Mouse (Mus musculus): ENCODE results near the gene Tns1. TPM values are rescaled to one million over a fixed set of nuclear protein-coding genes. Genes with fewer than 3 reads are reported as not detected.

Gene Tns1
- polyA plus RNA-seq, 1 experiment from 2014 or later, result 15.5 TPM

DNA sequence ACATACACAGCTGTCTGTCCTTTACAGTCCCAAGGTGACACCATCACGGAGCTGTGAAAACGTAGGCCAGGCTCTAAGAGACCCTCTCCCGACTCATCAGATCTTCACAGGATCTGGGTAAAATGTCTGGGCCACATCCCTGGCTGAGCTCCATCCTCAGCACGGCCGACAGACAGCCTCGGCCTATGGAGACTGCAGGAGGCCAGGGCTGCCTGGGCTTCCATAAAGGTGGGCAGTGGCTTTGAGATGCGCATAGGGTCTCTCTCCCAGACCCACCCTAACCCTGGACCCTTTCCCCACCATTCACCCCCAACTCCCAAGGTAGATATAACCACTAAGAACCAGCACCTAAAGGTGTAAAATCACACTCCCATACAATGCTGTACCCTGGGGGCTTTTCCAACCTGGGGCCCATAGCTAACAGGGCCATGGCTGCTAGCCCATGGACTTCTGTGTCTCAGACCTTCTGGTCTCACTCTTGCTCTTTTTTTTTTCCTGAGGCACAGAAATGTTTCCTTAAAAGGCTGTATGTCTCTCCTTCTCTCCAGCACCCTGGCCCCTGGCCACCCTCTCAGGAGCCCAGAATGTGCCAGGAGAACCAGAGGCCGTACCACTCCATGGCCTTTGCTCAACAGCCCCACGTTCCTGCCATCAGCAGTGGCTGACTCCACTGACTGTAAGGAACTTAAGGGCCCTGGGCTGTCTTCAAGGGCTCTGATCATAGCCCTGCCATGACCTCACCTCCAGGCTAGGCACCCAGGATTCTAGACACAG is 106.7 kb downstream of the Tns1 start:
- Histone ChIP-seq H3K27ac (no peak overlapping the region), H3K9ac (no peak overlapping the region), H3K36me3 (replicated peaks; ENCODE audit: control insufficient read depth, insufficient read depth) (no peaks in the 10 kb centered on the region), H3K4me3 (replicated peaks; ENCODE audit: low read length) (no peak overlapping the region), H3K9me3 (ENCODE audit: control insufficient read depth, low read length) (no peaks in the 10 kb centered on the region), H3K4me2 (replicated peaks) (no peak overlapping the region), H3K4me1 (replicated peaks; ENCODE audit: control insufficient read depth, insufficient read depth, low read length) (no peaks in the 10 kb centered on the region), H3K27me3 (ENCODE audit: control insufficient read depth, insufficient read depth, low read length) (no peaks in the 10 kb centered on the region)
- DNase-seq (ENCODE audit: low spot score), result no peak
- 87% methylated on average over 9 of the region's 9 CpGs for WGBS
- no peak for ATAC-seq (ENCODE audit: low FRiP score)

DNA sequence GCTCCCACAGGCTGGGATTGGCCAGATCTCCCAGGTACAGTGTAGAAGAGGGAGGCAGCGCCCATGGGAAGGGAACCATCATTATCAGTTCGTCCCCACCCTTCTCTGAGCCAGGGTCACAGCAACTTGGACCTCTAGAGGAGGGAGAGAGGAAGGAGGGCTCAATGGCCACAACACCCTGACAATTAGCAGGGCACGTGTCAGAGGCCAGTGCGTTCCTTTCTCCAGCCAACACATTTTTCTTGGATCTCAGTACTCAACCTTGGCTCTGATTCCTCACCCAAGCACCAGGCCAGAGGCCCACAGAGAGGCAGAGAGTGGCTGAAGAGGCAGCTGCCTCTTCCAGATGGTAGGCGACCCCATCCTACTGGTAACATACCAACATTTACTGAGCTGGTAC is 107.6 kb downstream of the Tns1 start:
- ATAC-seq (ENCODE audit: low FRiP score), result no peak

GRCm38 (mm10) chr1:74015513-74016234 is 108.6 kb downstream of the Tns1 start:
- Histone ChIP-seq H3K27me3 (ENCODE audit: control insufficient read depth, insufficient read depth, low read length) (no peaks in the 10 kb centered on the region), H3K4me1 (replicated peaks; ENCODE audit: control insufficient read depth, insufficient read depth, low read length) (no peaks in the 10 kb centered on the region), H3K9me3 (ENCODE audit: control insufficient read depth, low read length) (0 out of 2 replicates have a peak, but pooled peaks cover 2% of the 10 kb centered on the region), H3K36me3 (replicated peaks; ENCODE audit: control insufficient read depth, insufficient read depth) (no peaks in the 10 kb centered on the region), H3K27ac (no peak overlapping the region), H3K9ac (no peak overlapping the region), H3K4me3 (replicated peaks; ENCODE audit: low read length) (no peak overlapping the region), H3K4me2 (replicated peaks) (no peak overlapping the region)
- ATAC-seq (ENCODE audit: low FRiP score) (no peak), DNase-seq (ENCODE audit: low spot score) (no peak)
- 79% methylated on average over 8 of the region's 8 CpGs for WGBS

More for the DNA sequence above, 107.6 kb downstream of the Tns1 start:
- Histone ChIP-seq H3K36me3 (replicated peaks; ENCODE audit: control insufficient read depth, insufficient read depth) (no peaks in the 10 kb centered on the region), H3K4me2 (replicated peaks) (no peak overlapping the region), H3K27me3 (ENCODE audit: control insufficient read depth, insufficient read depth, low read length) (no peaks in the 10 kb centered on the region), H3K9ac (no peak overlapping the region), H3K4me1 (replicated peaks; ENCODE audit: control insufficient read depth, insufficient read depth, low read length) (no peaks in the 10 kb centered on the region), H3K27ac (no peak overlapping the region), H3K4me3 (replicated peaks; ENCODE audit: low read length) (no peak overlapping the region), H3K9me3 (ENCODE audit: control insufficient read depth, low read length) (no peaks in the 10 kb centered on the region)
- DNase-seq (ENCODE audit: low spot score), result no peak
- 84% methylated on average over 5 of the region's 5 CpGs for whole genome bisulfite sequencing

- no peaks in the 10 kb centered on the region for H3K4me1 ChIP-seq (replicated peaks; ENCODE audit: control insufficient read depth, insufficient read depth, low read length)
- DNase-seq (ENCODE audit: low spot score), result no peak
- no peak overlapping the region for H3K9ac ChIP-seq
- WGBS, result 77% methylated on average over 8 of the region's 14 CpGs
- H3K4me2 ChIP-seq (replicated peaks), result no peak overlapping the region
- no peak overlapping the region for H3K4me3 ChIP-seq (replicated peaks; ENCODE audit: low read length)
- no peak overlapping the region for H3K27ac ChIP-seq
- ATAC-seq (ENCODE audit: low FRiP score), result no peak
- H3K36me3 ChIP-seq (replicated peaks; ENCODE audit: control insufficient read depth, insufficient read depth), result no peaks in the 10 kb centered on the region
- no peaks in the 10 kb centered on the region for H3K27me3 ChIP-seq (ENCODE audit: control insufficient read depth, insufficient read depth, low read length)
- H3K9me3 ChIP-seq (ENCODE audit: control insufficient read depth, low read length), result 0 out of 2 replicates have a peak, but pooled peaks cover 5% of the 10 kb centered on the region
Measured at GRCm38 (mm10) chr1:74014538-74015327, 109.5 kb downstream of the Tns1 start.

- DNase-seq (ENCODE audit: low spot score) (no peak), ATAC-seq (ENCODE audit: low FRiP score) (no peak)
- Histone ChIP-seq H3K4me2 (replicated peaks) (no peak overlapping the region), H3K36me3 (replicated peaks; ENCODE audit: control insufficient read depth, insufficient read depth) (no peaks in the 10 kb centered on the region), H3K27me3 (ENCODE audit: control insufficient read depth, insufficient read depth, low read length) (no peaks in the 10 kb centered on the region), H3K4me1 (replicated peaks; ENCODE audit: control insufficient read depth, insufficient read depth, low read length) (no peaks in the 10 kb centered on the region), H3K9ac (no peak overlapping the region), H3K27ac (no peak overlapping the region), H3K9me3 (ENCODE audit: control insufficient read depth, low read length) (0 out of 2 replicates have a peak, but pooled peaks cover 5% of the 10 kb centered on the region), H3K4me3 (replicated peaks; ENCODE audit: low read length) (no peak overlapping the region)
- WGBS, result 88% methylated on average over 14 of the region's 14 CpGs
Measured at GRCm38 (mm10) chr1:74013296-74014031, 110.8 kb downstream of the Tns1 start.

DNA sequence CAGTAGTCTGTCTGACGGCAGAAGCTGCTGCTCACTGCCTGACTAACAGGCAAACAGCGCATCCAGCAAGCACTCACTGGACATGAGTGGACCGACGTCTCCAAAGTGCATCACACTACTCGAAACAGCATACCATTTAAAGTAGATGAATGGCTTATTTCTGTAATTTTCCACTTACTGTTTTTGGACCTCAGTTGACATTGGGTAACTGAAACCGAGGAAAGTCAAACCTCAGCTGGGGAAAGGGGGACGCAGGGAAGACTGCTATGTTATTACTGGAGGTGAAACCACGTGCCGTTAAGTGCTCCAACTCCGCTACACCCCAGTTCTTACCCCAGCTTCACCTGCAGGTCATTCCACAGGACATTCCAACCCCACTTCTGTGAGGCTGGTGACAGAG is 111.5 kb downstream of the Tns1 start:
- H3K4me1 ChIP-seq (replicated peaks; ENCODE audit: control insufficient read depth, insufficient read depth, low read length), result no peaks in the 10 kb centered on the region
- no peaks in the 10 kb centered on the region for H3K27me3 ChIP-seq (ENCODE audit: control insufficient read depth, insufficient read depth, low read length)
- no peak overlapping the region for H3K9ac ChIP-seq
- DNase-seq (ENCODE audit: low spot score) (no peak), ATAC-seq (ENCODE audit: low FRiP score) (no peak)
- no peak overlapping the region for H3K4me2 ChIP-seq (replicated peaks)
- 0 out of 2 replicates have a peak, but pooled peaks cover 5% of the 10 kb centered on the region for H3K9me3 ChIP-seq (ENCODE audit: control insufficient read depth, low read length)
- WGBS, result 92% methylated on average over 10 of the region's 10 CpGs
- no peaks in the 10 kb centered on the region for H3K36me3 ChIP-seq (replicated peaks; ENCODE audit: control insufficient read depth, insufficient read depth)
- no peak overlapping the region for H3K4me3 ChIP-seq (replicated peaks; ENCODE audit: low read length)
- H3K27ac ChIP-seq, result no peak overlapping the region

DNA sequence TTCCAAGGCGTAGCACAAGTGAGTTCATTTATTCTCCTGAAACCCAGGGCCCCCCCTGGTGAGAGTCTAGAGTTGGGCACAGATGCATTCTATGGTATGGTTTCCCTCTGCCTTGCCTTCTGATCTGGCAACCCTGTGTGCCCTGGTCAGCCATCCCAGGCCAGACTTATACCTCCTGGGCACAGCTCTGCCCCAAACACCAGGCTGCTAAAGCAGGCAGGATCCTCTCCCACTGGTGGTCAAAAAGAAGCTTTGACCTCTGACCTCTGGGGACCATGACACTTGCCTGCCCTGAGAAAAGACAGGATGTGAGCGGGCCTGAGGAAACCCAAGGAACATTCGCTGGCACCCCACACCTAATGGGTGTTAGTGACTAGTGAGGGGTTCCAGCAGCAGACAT is 114.8 kb downstream of the Tns1 start:
- Histone ChIP-seq H3K4me1 (replicated peaks; ENCODE audit: control insufficient read depth, insufficient read depth, low read length) (no peaks in the 10 kb centered on the region), H3K9me3 (ENCODE audit: control insufficient read depth, low read length) (0 out of 2 replicates have a peak, but pooled peaks cover 5% of the 10 kb centered on the region), H3K4me2 (replicated peaks) (no peak overlapping the region), H3K27me3 (ENCODE audit: control insufficient read depth, insufficient read depth, low read length) (no peaks in the 10 kb centered on the region), H3K9ac (no peak overlapping the region), H3K4me3 (replicated peaks; ENCODE audit: low read length) (no peak overlapping the region), H3K27ac (no peak overlapping the region), H3K36me3 (replicated peaks; ENCODE audit: control insufficient read depth, insufficient read depth) (no peaks in the 10 kb centered on the region)
- DNase-seq (ENCODE audit: low spot score) (no peak), ATAC-seq (ENCODE audit: low FRiP score) (no peak)
- WGBS, result 92% methylated on average over 3 of the region's 3 CpGs

GRCm38 (mm10) chr1:74008966-74009365 is 115.3 kb downstream of the Tns1 start:
- Histone ChIP-seq H3K9me3 (ENCODE audit: control insufficient read depth, low read length) (0 out of 2 replicates have a peak, but pooled peaks cover 5% of the 10 kb centered on the region), H3K27me3 (ENCODE audit: control insufficient read depth, insufficient read depth, low read length) (no peaks in the 10 kb centered on the region), H3K4me2 (replicated peaks) (no peak overlapping the region), H3K4me1 (replicated peaks; ENCODE audit: control insufficient read depth, insufficient read depth, low read length) (no peaks in the 10 kb centered on the region), H3K9ac (no peak overlapping the region), H3K4me3 (replicated peaks; ENCODE audit: low read length) (no peak overlapping the region), H3K36me3 (replicated peaks; ENCODE audit: control insufficient read depth, insufficient read depth) (no peaks in the 10 kb centered on the region), H3K27ac (no peak overlapping the region)
- 97% methylated on average over 3 of the region's 3 CpGs for WGBS
- DNase-seq (ENCODE audit: low spot score) (no peak), ATAC-seq (ENCODE audit: low FRiP score) (no peak)
